Mouse (Mus musculus) G1E-ER4 (cell line): ENCODE results near the gene Zfp689. TPM values are rescaled to one million over a fixed set of nuclear protein-coding genes. Genes with fewer than 3 reads are reported as not detected.
"Not testable (repeated sequence)": the region's sequence is repeated elsewhere in the genome, so short reads cannot be mapped to it uniquely, and the experiment has no call there.

Source experiments
- GATA1 ChIP-seq: IDR thresholded peaks from one replicate; pipeline ENCODE4 v1.8.0; 2012; ENCODE audit warnings: low read length, inconsistent platforms
- polyA plus RNA-seq: library from polyadenylated mRNA; stranded (reverse); fragments of >175 nt; gene quantifications from 2 replicates; pipeline ENCODE4 v1.2.3, GENCODE M21; 2012

Gene Zfp689
- polyA plus RNA-seq, 1 experiment = 15.2 TPM

DNA sequence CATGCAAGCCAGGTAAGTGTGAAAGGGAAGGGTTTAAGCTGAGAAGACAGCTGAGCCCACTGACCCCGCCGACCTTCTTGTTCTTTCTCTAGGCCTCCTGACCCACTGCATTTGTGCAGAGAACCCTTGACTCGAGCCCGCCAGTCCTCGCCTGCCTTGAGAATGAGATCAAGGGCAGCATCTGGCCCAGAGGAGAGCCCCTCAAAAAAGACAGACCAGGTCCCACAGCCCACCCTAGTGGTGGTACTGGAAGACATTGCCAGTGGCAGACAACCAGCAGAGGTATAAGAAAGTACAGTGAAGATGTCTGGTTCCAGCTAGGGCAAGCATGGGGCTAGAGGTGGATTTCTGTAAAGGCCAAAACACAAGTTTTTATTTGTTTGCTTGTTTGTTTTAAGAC is 24.7 kb upstream of the Zfp689 start:
- no peak for TF ChIP-seq GATA1

GRCm38 (mm10) chr7:127472060-127472459 is 23.1 kb upstream of the Zfp689 start:
- TF ChIP-seq GATA1 = no peak

DNA sequence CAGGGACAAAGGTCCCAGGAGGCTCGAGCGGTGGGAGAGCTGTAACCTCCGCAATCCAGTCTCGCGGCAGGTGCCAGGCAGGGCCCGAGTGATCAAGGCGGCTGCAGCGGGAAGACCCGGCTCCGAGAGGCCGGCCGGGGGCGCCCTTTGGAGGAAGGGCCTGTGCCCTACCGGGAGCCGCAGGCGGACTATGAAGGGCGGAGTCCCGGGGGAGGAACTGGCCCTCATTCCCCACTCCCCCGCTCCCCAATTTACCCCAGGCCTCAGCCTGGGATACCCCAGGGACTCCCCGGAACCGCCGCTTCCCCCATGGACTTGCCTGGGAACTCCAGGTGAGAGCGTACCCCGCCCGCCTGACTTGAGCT is 22.7 kb upstream of the Zfp689 start:
- no peak for TF ChIP-seq GATA1

DNA sequence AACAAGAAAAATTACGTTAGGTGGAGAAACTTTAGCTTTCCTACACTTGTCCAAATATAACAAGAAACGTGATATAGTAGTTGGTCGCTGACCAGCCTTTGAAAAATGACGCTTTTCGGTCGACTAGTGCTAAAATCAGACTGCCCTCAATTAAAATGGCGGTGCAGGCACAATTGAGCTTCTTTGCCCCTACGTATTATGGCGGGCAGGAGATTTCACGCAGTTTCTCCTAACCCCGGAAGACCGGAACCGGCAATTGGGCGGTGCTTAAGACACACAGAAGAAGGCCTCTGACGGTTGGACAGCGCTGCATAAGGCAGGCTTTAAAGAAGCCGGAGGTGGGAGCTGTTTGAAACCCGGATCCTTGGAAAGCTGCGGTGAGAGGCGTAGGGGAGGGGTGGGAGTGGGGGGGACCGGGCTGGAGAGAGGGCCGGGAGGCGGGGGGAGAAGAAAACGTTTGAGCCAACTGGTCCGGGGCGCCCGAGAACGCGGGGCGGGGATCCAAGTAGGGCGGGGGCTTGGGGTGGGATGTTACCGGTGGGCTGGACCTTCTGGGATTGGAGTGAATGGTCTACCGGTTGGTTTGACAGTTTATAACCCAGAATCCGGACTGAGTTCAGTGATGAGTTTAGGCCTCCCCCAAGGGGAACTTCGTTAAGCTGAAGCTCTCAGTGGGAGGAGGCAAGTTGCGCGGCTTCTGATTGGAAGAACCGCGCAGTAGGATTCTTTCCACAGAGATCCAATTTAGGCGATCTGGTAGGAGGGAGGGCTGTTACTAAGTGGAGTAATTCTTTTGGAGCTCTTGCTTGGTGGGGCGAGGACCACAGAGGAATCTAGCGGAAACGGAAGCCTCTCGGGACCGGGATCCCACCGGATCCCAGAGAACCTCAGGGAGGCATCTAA is 22.0 kb upstream of the Zfp689 start:
- TF ChIP-seq GATA1 = no peak

- no peak for TF ChIP-seq GATA1
These were observed 21.2 kb upstream of the Zfp689 start for GRCm38 (mm10) chr7:127470011-127470715.

DNA sequence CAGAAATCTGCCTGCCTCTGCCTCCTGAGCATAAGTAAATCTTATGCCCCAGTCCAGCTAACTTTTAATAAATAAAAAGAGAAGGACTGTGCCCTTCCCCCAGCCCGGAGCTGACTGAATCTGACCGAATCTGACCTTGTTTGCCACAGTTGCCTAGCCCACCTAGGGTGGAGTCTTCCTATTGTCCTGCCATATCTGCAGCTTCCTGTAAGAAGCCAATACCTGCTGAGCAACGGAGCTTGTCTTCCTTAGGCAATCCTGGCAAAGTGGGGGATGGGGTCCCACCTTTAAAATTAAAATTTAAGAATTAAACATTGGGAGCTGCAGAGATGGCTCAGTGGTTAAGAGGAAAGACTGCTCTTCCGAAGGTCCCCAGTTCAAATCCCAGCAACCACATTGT is 17.6 kb upstream of the Zfp689 start:
- TF ChIP-seq GATA1 = no peak

DNA sequence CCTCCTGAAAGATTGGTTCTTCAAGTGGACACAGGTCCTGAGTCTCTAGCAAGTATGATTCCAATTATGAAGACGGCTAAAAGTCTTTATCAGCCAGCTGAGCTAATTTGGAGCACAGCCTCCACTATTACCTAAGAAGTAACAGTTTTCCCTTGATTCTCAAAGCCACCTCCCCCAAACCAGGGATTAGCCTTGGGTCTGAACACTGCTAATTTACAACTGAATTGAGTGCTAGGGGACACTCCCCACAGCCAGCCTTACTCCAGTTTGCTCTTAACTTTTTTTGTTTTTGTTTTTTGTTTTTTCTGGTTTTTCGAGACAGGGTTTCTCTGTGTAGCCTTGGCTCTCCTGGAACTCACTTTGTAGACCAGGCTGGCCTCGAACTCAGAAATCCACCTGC is 16.2 kb upstream of the Zfp689 start:
- no peak for TF ChIP-seq GATA1

DNA sequence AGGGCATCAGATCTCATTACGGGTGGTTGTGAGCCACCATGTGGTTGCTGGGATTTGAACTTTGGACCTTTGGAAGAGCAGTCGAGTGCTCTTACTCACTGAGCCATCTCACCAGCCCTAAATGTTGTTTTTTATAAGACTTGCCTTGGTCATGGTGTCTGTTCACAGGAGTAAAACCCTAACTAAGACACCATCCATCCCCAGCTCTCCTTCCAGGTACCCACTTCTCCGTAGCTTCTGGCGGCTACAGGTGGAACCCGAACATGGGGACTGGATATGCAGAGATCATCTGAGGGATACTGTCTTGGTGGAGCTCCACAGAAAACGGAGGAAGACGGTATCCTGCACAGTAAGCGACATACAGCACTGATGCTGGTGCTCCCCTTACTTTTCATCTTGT is 10.4 kb upstream of the Zfp689 start, which contains the start of gene Prr14:
Gene Prr14, plus strand, starts transcription at position 301 of the 400 bp plus-strand sequence.
- TF ChIP-seq GATA1 = not testable (repeated sequence)

DNA sequence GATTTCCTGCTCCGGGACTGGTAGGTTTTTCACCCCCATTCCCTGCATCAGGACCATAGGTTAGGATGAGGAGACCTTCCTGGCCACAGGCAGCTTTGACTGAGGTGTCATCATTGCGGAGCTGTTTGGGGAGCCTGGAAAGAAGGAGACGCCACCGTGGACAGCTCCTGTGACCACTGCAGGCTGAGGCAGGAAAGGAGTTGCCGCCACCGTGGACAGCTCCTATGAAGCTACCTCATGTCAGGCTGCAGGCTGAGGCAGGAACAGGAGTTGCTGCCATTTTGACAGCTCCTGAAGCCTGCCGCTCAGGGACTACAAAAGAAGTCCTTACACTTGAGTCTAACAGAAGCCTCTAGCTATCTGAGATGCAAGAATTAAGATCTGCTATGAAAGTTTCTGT is 5.9 kb upstream of the Zfp689 start:
- TF ChIP-seq GATA1 = no peak

- no peak for TF ChIP-seq GATA1
These were observed 4.1 kb upstream of the Zfp689 start for GRCm38 (mm10) chr7:127453056-127453455.

- TF ChIP-seq GATA1 = no peak
These were observed 1.0 kb upstream of the Zfp689 start for GRCm38 (mm10) chr7:127449966-127450365.

- no peak for TF ChIP-seq GATA1
These were observed 5.0 kb downstream of the Zfp689 start for GRCm38 (mm10) chr7:127443976-127444375.

DNA sequence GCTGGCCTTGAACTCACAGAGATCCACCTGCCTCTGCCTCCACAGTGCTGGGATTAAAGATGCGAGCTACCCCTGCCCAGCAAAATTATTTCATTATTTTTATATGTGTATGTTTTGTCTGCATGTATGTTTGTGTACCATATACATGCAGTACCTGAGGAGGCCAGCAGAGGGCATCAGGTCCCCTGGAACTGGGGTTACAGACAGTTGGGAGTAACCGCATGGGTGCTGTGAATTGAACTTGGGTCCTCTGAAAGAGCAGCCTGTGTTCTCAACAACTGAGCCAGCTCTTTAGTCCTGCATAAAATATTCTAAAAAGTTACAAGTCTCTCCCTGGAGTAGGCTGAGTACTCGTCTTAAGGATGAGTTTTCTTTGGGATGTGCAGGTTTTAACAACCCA is 11.2 kb downstream of the Zfp689 start:
- no peak for TF ChIP-seq GATA1

- TF ChIP-seq GATA1 = no peak
These were observed 13.8 kb downstream of the Zfp689 start for GRCm38 (mm10) chr7:127435206-127435605.

DNA sequence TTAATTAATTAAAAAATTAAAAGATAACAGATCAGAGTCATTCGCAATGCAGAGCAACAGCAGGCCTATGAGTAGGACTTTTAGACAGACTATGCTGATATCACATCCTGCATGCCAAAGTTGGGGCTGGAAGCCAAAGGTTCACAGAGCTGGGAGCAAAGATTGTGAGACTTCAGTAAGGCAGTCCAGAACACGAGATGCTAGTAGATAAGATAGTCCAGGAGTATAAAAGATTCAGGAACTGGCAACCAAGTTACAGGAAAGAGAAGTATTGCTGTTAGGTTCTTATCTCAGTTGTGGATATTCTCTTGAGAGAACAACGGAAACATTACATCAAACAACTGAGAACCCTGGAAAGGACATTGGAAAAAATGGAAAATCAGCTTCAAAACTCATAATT is 22.6 kb downstream of the Zfp689 start:
- no peak for TF ChIP-seq GATA1

DNA sequence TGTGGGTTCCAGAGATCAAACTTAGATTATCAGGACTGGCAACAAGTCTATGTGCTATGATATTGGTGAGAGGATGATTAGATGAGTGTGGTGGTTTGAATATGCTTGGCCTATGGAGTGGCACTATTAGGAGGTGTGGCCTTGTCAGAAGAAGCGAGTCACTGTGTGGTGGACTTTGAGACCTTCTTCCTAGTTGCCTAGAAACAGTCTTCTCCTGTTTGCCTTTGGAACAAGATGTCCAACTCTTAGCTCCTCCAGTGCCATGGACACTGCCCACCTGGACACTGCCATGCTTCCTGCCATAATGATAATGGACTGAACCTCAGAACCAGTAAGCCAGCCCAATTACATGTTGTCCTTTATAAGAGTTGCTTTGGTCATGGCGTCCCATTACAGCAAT is 23.0 kb downstream of the Zfp689 start:
- no peak for TF ChIP-seq GATA1

- no peak for TF ChIP-seq GATA1
These were observed 23.7 kb downstream of the Zfp689 start for GRCm38 (mm10) chr7:127425291-127425690.
